Mouse (Mus musculus): ENCODE results near the gene Cacna1g.

Gene Cacna1g

GRCm38 (mm10) chr11:94362101-94362500, 111.9 kb downstream of the Cacna1g start:
- in situ Hi-C loops (cut with MboI, MseI): no loop called here

- in situ Hi-C loops (cut with MboI, MseI): no loop called here
Observed at GRCm38 (mm10) chr11:94361166-94361870, 112.7 kb downstream of the Cacna1g start.

GRCm38 (mm10) chr11:94359168-94359567, 114.8 kb downstream of the Cacna1g start:
- in situ Hi-C loops (cut with MboI, MseI): no loop called here

All from regulatory T cell (primary cell).